Mouse (Mus musculus) heart, postnatal 0 days (tissue): Measurements from ENCODE around the gene Trpv4.

Experiments used
- CTCF ChIP-seq: IDR thresholded peaks from 2 replicates; pipeline ENCODE4 v1.5.1; 2016; ENCODE audit warnings: antibody characterized with exemption, control low read depth, low read depth
- EP300 ChIP-seq: IDR thresholded peaks from 2 replicates; pipeline ENCODE4 v1.6.1; 2016; ENCODE audit warnings: antibody characterized with exemption, low read depth

DNA sequence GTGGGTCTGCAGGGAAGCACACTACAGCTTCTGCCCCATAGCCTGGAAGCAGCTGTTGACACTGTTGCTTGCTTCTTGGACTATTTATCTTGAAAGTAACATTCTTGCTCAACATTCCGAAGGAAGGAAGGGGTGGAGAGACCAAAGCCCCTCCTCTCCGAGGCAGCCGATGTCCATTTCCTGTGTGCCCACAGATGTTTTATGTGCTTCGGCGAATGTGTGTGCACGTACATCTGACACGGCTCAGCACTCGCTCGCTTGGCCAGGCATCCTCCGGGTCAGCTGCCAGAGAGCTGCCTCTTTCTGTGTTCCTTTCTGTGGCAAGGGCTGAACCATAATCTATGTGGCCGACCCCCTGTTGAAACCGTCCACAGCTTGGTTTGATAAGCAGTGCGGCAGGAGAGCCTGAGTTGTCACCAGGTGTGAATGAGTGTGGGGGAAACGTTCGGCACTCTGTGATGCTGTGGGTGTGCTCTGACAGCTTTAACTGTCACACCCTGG is 63.4 kb downstream of the Trpv4 start:
- TF ChIP-seq CTCF (no peak), EP300 (no peak)
